Mouse (Mus musculus) urinary bladder, postnatal 10 days (tissue): ENCODE measurements around the gene Stx12.
"Not testable (repeated sequence)": the region's sequence is repeated elsewhere in the genome, so short reads cannot be mapped to it uniquely, and the experiment has no call there.

Experiments used
- DNase-seq: peaks from one replicate; pipeline ENCODE4 v3.0.0; 2022; ENCODE audit warnings: low spot score

Stx12 gene

DNA sequence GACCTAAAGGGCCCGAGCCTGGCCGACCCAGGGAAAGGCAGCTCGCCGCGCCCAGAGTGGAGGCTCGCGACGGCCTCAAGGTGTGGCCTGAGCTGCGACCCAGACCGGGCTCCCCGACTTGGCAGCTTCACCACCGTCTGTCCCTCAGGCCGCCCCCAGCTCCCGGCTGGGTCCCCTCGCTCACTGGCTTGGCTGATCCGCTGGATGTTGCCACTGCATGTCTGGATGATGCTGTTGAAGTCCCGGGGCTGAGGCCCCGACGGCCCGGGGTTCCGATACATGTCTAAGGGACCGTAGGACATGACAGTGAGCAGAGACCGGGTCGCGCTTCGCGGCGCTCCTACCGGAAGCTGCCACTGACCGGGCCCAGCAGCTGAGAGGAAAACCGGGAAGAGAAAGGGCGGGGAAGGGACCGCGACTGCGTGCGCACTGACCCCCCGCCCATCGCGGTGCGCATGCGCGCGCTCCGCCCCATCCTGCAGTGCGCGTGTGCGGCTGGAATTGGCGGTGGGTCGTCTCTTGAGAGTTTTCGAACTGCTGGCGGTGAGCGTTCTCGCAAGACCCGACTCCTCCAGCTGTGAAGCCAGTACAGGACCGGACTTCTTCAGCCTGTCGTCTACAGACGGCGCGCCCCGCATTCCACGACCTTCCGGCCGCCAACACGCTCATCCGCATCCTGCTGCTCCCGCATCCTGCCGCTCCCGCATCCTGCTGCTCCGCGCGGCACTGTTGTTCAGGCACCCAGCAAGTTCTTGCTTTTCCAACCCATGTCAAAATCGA, at the start of gene Stx12:
TSS of gene Stx12 (minus strand) at position 446 of the 780 bp plus-strand sequence.
- peak; percentile 53 for DNase-seq

- no peak for DNase-seq
These were observed 48.6 kb upstream of the Stx12 start for GRCm38 (mm10) chr4:132932752-132933404.

GRCm38 (mm10) chr4:132930784-132931183, 46.5 kb upstream of the Stx12 start:
- DNase-seq, result no peak

GRCm38 (mm10) chr4:132926520-132926919, 42.2 kb upstream of the Stx12 start:
- DNase-seq, result not testable (repeated sequence)

- DNase-seq, result peak; percentile 99
These were observed 38.3 kb upstream of the Stx12 start, which contains the start of gene Fam76a for GRCm38 (mm10) chr4:132922558-132923008. Fam76a (minus strand) TSS chr4:132922558.

- no peak for DNase-seq
These were observed 37.8 kb upstream of the Stx12 start for GRCm38 (mm10) chr4:132922061-132922530.

DNA sequence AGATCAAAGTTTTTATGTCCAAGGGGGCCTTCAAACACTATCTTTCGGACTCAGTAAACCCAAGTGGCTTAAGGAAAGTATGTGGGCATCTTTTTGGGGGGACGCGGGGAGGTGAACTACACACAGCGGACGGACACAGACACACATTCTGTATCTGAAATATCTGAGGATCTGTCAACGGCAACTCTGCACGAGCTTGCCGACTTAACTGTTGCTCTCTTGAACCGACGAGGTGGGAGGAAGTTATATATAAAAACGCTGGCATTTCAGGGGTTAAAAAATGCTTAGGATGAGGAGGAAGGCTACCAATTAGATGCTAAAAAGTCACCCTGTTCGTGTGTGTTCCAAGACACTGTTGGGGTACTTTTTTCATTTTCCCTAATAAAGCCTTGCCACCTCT, 37.2 kb upstream of the Stx12 start:
- no peak for DNase-seq

DNA sequence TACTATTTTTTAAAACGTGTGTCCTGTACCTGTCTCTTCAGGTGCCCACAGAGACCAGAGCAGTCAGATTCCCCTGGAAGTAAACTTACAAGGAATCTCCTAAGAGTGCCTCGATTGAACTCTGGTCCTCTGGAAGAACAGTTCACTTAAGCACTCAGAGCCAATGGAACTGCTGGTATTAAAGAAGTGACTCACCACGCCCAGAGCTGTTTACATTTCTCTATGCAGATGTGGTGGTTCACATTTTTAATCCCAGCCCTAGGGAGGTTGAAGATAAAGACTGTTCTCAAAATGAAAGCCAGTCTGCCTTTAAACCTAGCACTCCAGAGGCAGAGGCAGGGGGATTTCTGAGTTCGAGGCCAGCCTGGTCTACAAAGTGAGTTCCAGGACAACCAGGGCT, 35.9 kb upstream of the Stx12 start:
- no peak for DNase-seq

DNA sequence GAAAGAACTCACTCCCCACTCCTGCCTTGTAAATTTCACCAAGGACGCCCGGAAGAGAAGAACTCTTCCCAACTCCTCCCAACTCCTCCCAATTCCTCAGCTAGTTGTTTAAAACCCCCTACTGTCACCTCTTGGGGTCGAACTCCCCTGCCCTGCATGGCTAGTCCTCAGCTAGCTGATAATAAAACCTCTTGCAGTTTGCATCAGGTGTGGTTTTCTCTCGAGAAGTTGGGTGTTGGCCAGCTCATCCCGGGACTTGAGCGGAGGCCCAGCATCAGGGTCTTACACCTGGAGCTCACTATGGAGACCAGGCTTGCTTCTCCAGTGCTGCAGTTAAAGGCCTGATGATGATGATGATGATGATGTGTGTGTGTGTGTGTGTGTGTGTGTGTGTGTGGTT, 34.2 kb upstream of the Stx12 start:
- DNase-seq, result not testable (repeated sequence)

DNA sequence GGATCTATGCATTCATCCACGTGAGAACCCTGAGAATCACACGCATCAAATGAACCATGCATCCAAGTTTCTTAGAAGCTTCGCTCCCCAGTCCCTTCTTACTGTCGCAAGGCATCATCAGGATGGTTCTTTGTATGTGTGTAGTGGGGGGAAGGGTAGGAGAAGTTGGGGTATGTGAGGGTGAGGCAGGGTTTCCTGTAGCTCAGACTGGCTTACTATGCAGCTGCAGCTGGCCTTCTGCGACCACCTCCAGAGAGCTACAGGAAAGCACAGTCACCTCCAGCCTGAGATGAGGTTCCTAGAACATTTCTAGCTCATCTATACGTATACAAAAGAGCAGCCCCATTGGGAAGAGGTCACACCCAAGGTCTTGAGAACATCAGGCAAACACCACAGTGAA, 27.8 kb upstream of the Stx12 start:
- no peak for DNase-seq

DNA sequence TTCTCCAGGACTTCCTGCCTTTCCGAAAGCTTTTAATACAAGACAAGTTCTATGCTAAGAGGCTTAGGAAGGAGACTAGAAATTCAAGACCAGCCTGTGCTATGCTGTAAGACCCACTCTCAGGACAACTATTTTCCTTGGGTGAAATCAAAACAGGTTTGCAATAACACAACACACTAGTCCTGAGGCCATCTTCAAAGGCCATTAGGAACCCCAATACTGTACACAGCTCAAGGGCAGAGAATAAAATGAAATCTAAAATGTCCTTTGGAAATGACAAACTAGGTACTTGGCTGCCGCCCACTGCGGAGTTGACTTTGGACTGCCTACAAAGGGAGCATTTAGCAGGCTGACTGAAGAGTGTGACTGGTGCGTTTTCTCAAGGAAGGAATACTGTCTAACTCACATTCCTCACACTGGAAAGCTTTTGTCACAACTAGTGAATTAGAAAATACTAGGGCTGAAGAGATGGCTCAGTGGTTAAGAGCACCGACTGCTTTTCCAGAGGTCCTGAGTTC, 21.6 kb upstream of the Stx12 start:
- DNase-seq, result no peak

- DNase-seq, result no peak
These were observed 20.5 kb upstream of the Stx12 start for GRCm38 (mm10) chr4:132904765-132905309.

- no peak for DNase-seq
These were observed 19.8 kb upstream of the Stx12 start for GRCm38 (mm10) chr4:132904071-132904470.

DNA sequence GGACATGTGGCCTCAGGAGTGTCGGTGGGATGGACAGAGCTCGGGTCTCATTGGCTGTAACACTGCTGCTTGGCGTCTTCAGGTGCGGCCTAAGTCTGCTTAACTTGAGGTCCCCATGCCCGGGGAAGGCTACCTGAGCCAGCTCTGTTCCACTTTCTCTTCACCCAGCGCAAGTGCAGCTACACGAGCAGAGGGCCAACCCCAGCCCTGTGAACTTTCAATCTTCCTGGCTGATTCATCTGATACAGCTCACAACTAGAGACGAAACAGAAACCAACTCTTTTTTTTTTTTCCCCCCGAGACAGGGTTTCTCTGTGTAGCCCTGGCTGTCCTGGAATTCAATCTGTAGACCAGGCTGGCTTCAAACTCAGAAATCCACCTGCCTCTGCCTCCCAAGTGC, 13.9 kb upstream of the Stx12 start:
- DNase-seq, result no peak

DNA sequence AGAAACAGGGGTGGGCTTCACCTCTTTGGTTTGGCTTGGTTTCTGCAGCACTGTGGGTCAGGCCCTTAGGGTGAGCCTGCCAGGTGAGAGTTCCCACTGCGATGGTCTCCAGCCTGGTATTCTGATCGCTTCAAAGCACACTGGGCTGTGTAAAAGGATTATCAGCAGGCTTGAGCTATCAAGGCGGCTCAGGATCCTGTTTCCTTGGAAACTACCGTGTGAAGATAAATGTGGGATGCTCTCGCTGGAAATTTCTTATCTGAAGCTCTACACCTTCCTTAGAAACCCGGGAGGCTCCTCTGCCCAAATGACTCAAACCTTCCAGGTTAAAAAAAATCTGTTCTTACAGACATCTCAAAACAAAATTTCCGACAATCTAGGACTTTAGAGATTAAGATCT, 10.1 kb upstream of the Stx12 start:
- no peak for DNase-seq

GRCm38 (mm10) chr4:132884844-132885374, 600 bp upstream of the Stx12 start:
- DNase-seq, result no peak

- no peak for DNase-seq
These were observed 697 bp downstream of the Stx12 start for GRCm38 (mm10) chr4:132883561-132884063.

GRCm38 (mm10) chr4:132874363-132875097, 9.8 kb downstream of the Stx12 start:
- no peak for DNase-seq

DNA sequence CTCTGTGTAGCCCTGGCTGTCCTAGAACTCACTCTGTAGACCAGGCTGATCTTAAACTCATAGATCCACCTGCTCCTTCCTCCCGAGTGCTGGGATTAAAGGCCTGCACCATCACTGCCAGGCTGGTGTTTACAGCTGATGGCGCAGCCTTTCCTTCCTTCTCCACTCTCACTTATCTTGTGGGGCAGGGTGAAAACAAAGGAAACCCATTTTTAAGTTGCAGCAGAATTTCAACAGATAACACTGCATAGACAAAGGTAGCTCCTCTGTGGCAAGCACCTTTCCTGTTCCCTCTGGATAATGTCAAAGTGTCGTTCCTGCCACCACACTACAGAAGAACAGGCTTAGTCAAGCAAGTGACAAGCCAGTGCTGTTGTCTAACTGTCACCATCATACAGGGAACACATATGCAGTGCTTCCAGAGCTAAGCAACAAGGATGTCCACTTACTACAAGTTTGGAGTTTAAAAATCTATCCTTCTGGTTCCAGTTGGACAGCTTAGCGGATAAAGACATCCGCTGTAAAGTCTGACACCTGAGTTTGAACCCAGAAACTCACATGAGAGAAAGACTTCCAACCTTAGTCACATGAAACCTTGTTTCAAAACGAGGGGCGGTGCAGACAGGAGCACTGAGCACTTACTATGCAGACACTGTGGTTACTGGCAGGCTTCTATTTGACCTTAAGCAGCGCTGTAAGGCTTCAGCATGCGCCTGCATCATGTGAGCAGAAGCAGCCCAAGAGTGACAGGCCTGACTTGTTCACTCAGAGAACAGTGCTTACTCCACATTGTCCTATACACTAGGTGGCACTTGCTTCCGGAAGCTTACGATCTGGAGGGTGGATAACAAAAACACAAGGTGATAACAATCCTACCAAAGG, 10.6 kb downstream of the Stx12 start:
- DNase-seq, result no peak

DNA sequence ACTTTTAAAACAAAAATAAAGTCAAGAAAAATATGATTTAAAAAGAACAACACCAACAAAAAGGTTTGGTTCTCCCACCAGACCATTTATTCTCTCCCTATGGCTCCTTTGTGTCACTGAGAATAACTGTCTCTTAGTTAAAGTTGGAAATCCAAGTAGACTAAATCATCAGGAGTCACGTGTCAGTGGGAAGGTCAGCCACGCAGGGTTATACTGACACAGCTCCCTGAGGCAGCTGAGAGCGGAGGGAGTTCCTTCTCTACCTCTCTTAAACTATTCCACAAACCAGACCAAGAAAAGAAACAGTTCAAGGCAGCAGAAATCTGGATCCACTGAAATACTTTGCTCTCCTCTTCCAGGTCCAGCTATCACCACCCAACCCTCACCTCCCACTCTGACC, 13.2 kb downstream of the Stx12 start:
- no peak for DNase-seq

DNA sequence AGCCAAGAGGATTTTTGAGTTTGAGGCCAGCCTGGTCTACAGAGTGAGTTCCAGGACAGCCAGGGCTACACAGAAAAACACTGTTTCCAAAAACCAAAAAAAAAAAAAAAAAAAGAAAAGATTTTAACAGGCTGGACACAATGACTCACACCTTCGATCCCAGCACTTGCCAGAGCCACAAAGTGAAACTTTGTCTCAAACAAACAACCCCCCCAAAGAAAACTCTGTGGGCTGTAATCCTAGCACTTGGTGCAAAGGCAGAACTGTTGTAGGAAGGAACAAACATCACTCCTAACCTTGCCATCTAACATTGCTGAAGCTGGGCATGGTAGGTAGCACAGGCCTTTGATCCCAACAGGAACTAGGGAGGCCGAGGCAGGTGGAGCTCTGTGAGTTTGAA, 19.5 kb downstream of the Stx12 start:
- no peak for DNase-seq
